Mouse (Mus musculus) liver, adult 2 months (tissue): ENCODE data around the gene Cdkl2.

Experiments
- CTCF ChIP-seq: fragments of 200-500 bp; IDR thresholded peaks from 2 replicates; pipeline ENCODE4 v1.5.1; 2011; ENCODE audit warnings: low read depth, low read length, control low read depth
- POLR2A ChIP-seq: fragments of 200-500 bp; IDR thresholded peaks from 2 replicates; pipeline ENCODE4 v1.6.1; 2011; ENCODE audit warnings: low read length, control low read depth; ENCODE audit not compliant: insufficient read depth; ENCODE audit errors: extremely low read depth

GRCm38 (mm10) chr5:92079304-92079703 is 35.6 kb upstream of the Cdkl2 start:
- TF ChIP-seq CTCF (no peak), POLR2A (no peak)
